Mouse (Mus musculus) intestine, embryonic 15.5 days (tissue): Measurements from ENCODE around the gene Tbc1d8. TPM values are rescaled to one million over a fixed set of nuclear protein-coding genes. Genes with fewer than 3 reads are reported as not detected.

ENCODE experiments used
- ATAC-seq: fragments of 200-750 bp; cut with Nextera tagmentation; 2 replicates; pipeline ENCODE4 v1.8.0; 2017; ENCODE audit warnings: moderate TSS enrichment, moderate library complexity
- H3K27ac ChIP-seq: fragments of 300-500 bp; sonication (generic); 2 replicates; pipeline ENCODE4 v1.5.1; 2015; ENCODE audit warnings: mild to moderate bottlenecking, inconsistent platforms
- H3K27me3 ChIP-seq: fragments of 300-500 bp; sonication (generic); replicated peaks from 2 replicates; pipeline ENCODE4 v1.6.1; 2015; ENCODE audit warnings: inconsistent platforms
- H3K36me3 ChIP-seq: fragments of 300-500 bp; sonication (generic); 2 replicates; pipeline ENCODE4 v1.6.1; 2015; ENCODE audit warnings: inconsistent platforms
- H3K4me1 ChIP-seq: fragments of 300-500 bp; sonication (generic); replicated peaks from 2 replicates; pipeline ENCODE4 v1.6.1; 2015; ENCODE audit warnings: inconsistent platforms
- H3K4me2 ChIP-seq: fragments of 300-500 bp; sonication (generic); replicated peaks from 2 replicates; pipeline ENCODE4 v1.6.1; 2015; ENCODE audit warnings: mild to moderate bottlenecking, inconsistent platforms
- H3K4me3 ChIP-seq: fragments of 300-500 bp; sonication (generic); replicated peaks from 2 replicates; pipeline ENCODE4 v1.5.1; 2015; ENCODE audit warnings: inconsistent platforms
- H3K9ac ChIP-seq: fragments of 300-500 bp; sonication (generic); 2 replicates; pipeline ENCODE4 v1.6.1; 2015; ENCODE audit warnings: inconsistent platforms
- H3K9me3 ChIP-seq: fragments of 300-500 bp; sonication (generic); 2 replicates; pipeline ENCODE4 v1.6.1; 2016; ENCODE audit warnings: inconsistent platforms
- WGBS: fragments of 180-500 bp; shearing (Covaris S2); methylation state at CpG from one replicate; pipeline ENCODE4 v1.1.7; 2015; 5-methylcytosine and 5-hydroxymethylcytosine counted together
- polyA plus RNA-seq: library from polyadenylated mRNA; unstranded; fragments of >200 nt; fragmentation: Nextera tagmentation; extraction: Ambion mirVana; gene quantifications from 2 replicates; pipeline ENCODE4 v1.2.1, GENCODE M21; 2015

Tbc1d8 gene
- polyA plus RNA-seq, 1 experiment from 2014 or later, result 8.7 TPM

- no peaks in the 10 kb centered on the region; the same call in 1 of the 2 replicates for H3K27me3 ChIP-seq
- H3K27ac ChIP-seq, result no peak overlapping the region
- no peaks in the 10 kb centered on the region for H3K36me3 ChIP-seq
- WGBS, result 73% methylated on average over 9 of the region's 9 CpGs
- ATAC-seq, result no peak
- no peaks in the 10 kb centered on the region for H3K9me3 ChIP-seq
- H3K9ac ChIP-seq, result no peak overlapping the region
- no peak overlapping the region for H3K4me2 ChIP-seq
- no peak overlapping the region for H3K4me3 ChIP-seq
- peaks cover 15% of the 10 kb centered on the region for H3K4me1 ChIP-seq
Observed at GRCm38 (mm10) chr1:39474516-39474915, 4.0 kb downstream of the Tbc1d8 start.

- Histone ChIP-seq H3K36me3 (no peaks in the 10 kb centered on the region), H3K4me3 (no peak overlapping the region), H3K27me3 (no peaks in the 10 kb centered on the region), H3K27ac (no peak overlapping the region), H3K9me3 (no peaks in the 10 kb centered on the region), H3K4me1 (0 out of 2 replicates have a peak, but pooled peaks cover 1% of the 10 kb centered on the region), H3K4me2 (no peak overlapping the region), H3K9ac (no peak overlapping the region)
- ATAC-seq, result peak; percentile 34; the same call in 1 of the 2 replicates
- 52% methylated on average over 9 of the region's 9 CpGs for WGBS
Observed at GRCm38 (mm10) chr1:39471298-39471902, 7.2 kb downstream of the Tbc1d8 start.

GRCm38 (mm10) chr1:39468982-39469381 lies 9.6 kb downstream of the Tbc1d8 start:
- Histone ChIP-seq H3K4me3 (no peak overlapping the region), H3K9ac (no peak overlapping the region), H3K27ac (no peak overlapping the region), H3K9me3 (no peaks in the 10 kb centered on the region), H3K36me3 (no peaks in the 10 kb centered on the region), H3K4me2 (no peak overlapping the region), H3K27me3 (no peaks in the 10 kb centered on the region), H3K4me1 (no peaks in the 10 kb centered on the region)
- 77% methylated on average over 7 of the region's 7 CpGs for WGBS
- ATAC-seq, result no peak

- ATAC-seq, result no peak
- 88% methylated on average over 13 of the region's 13 CpGs for WGBS
- no peaks in the 10 kb centered on the region for H3K27me3 ChIP-seq
- no peak overlapping the region for H3K4me2 ChIP-seq
- no peak overlapping the region for H3K9ac ChIP-seq
- no peaks in the 10 kb centered on the region for H3K9me3 ChIP-seq
- no peak overlapping the region for H3K27ac ChIP-seq
- H3K36me3 ChIP-seq, result no peaks in the 10 kb centered on the region
- no peaks in the 10 kb centered on the region for H3K4me1 ChIP-seq
- no peak overlapping the region for H3K4me3 ChIP-seq
Observed at GRCm38 (mm10) chr1:39466526-39466925, 12.0 kb downstream of the Tbc1d8 start.

- no peak overlapping the region for H3K4me2 ChIP-seq
- no peaks in the 10 kb centered on the region for H3K36me3 ChIP-seq
- no peak overlapping the region for H3K9ac ChIP-seq
- 94% methylated on average over 3 of the region's 3 CpGs for WGBS
- no peak for ATAC-seq
- H3K9me3 ChIP-seq, result no peaks in the 10 kb centered on the region
- H3K4me1 ChIP-seq, result no peaks in the 10 kb centered on the region
- no peak overlapping the region for H3K4me3 ChIP-seq
- H3K27ac ChIP-seq, result no peak overlapping the region
- H3K27me3 ChIP-seq, result no peaks in the 10 kb centered on the region
Observed at GRCm38 (mm10) chr1:39464760-39465159, 13.8 kb downstream of the Tbc1d8 start.

GRCm38 (mm10) chr1:39462937-39463444 lies 15.6 kb downstream of the Tbc1d8 start:
- no peak overlapping the region for H3K9ac ChIP-seq
- H3K4me3 ChIP-seq, result no peak overlapping the region
- 76% methylated on average over 6 of the region's 6 CpGs for WGBS
- no peaks in the 10 kb centered on the region for H3K36me3 ChIP-seq
- H3K9me3 ChIP-seq, result no peaks in the 10 kb centered on the region
- no peaks in the 10 kb centered on the region for H3K27me3 ChIP-seq
- no peak overlapping the region for H3K27ac ChIP-seq
- no peak overlapping the region for H3K4me2 ChIP-seq
- 0 out of 2 replicates have a peak, but pooled peaks have one; percentile 28 for ATAC-seq
- no peaks in the 10 kb centered on the region for H3K4me1 ChIP-seq

- ATAC-seq, result no peak
Observed at GRCm38 (mm10) chr1:39462036-39462435, 16.5 kb downstream of the Tbc1d8 start.

GRCm38 (mm10) chr1:39460495-39460894 lies 18.1 kb downstream of the Tbc1d8 start:
- H3K36me3 ChIP-seq, result no peaks in the 10 kb centered on the region
- no peak for ATAC-seq
- WGBS, result 88% methylated on average over 5 of the region's 5 CpGs
- H3K27me3 ChIP-seq, result no peaks in the 10 kb centered on the region
- no peak overlapping the region for H3K27ac ChIP-seq
- H3K9ac ChIP-seq, result no peak overlapping the region
- H3K9me3 ChIP-seq, result no peaks in the 10 kb centered on the region
- no peak overlapping the region for H3K4me3 ChIP-seq
- H3K4me1 ChIP-seq, result 0 out of 2 replicates have a peak, but pooled peaks cover 1% of the 10 kb centered on the region
- no peak overlapping the region for H3K4me2 ChIP-seq

More at GRCm38 (mm10) chr1:39462036-39462435, 16.5 kb downstream of the Tbc1d8 start:
- H3K4me1 ChIP-seq, result no peaks in the 10 kb centered on the region
- no peak overlapping the region for H3K9ac ChIP-seq
- 88% methylated on average over 13 of the region's 13 CpGs for WGBS
- no peak overlapping the region for H3K4me3 ChIP-seq
- H3K9me3 ChIP-seq, result no peaks in the 10 kb centered on the region
- no peaks in the 10 kb centered on the region for H3K36me3 ChIP-seq
- no peaks in the 10 kb centered on the region for H3K27me3 ChIP-seq
- no peak overlapping the region for H3K4me2 ChIP-seq
- H3K27ac ChIP-seq, result no peak overlapping the region

GRCm38 (mm10) chr1:39457887-39458874 lies 20.4 kb downstream of the Tbc1d8 start:
- Histone ChIP-seq H3K27ac (no peak overlapping the region), H3K4me3 (no peak overlapping the region), H3K36me3 (no peaks in the 10 kb centered on the region)

GRCm38 (mm10) chr1:39456421-39456853 lies 22.1 kb downstream of the Tbc1d8 start:
- ATAC-seq, result no peak
- Histone ChIP-seq H3K4me2 (no peak overlapping the region), H3K27ac (no peak overlapping the region), H3K36me3 (no peaks in the 10 kb centered on the region), H3K9ac (no peak overlapping the region), H3K9me3 (no peaks in the 10 kb centered on the region), H3K4me3 (no peak overlapping the region), H3K4me1 (0 out of 2 replicates have a peak, but pooled peaks cover 11% of the 10 kb centered on the region), H3K27me3 (no peaks in the 10 kb centered on the region)
- WGBS, result 66% methylated on average over 5 of the region's 5 CpGs

More at GRCm38 (mm10) chr1:39457887-39458874, 20.4 kb downstream of the Tbc1d8 start:
- 85% methylated on average over 13 of the region's 13 CpGs for WGBS
- Histone ChIP-seq H3K9me3 (no peaks in the 10 kb centered on the region), H3K4me1 (0 out of 2 replicates have a peak, but pooled peaks cover 11% of the 10 kb centered on the region), H3K27me3 (no peaks in the 10 kb centered on the region), H3K4me2 (no peak overlapping the region), H3K9ac (no peak overlapping the region)
- no peak for ATAC-seq

GRCm38 (mm10) chr1:39455350-39456023 lies 23.1 kb downstream of the Tbc1d8 start:
- Histone ChIP-seq H3K4me1 (peaks cover 14% of the 10 kb centered on the region; the same call in 1 of the 2 replicates), H3K4me3 (no peak overlapping the region), H3K36me3 (no peaks in the 10 kb centered on the region), H3K9ac (no peak overlapping the region), H3K27ac (peak overlapping the region; percentile 22; the same call in 1 of the 2 replicates), H3K9me3 (no peaks in the 10 kb centered on the region), H3K4me2 (peak overlapping the region; percentile 15; the same call in 1 of the 2 replicates), H3K27me3 (no peaks in the 10 kb centered on the region)
- peak; percentile 26; the same call in 1 of the 2 replicates for ATAC-seq
- 61% methylated on average over 23 of the region's 23 CpGs for WGBS
